Mouse (Mus musculus): ENCODE measurements around the gene Cyp3a57.
"Not testable (repeated sequence)": the region's sequence is repeated elsewhere in the genome, so short reads cannot be mapped to it uniquely, and the experiment has no call there.

DNA sequence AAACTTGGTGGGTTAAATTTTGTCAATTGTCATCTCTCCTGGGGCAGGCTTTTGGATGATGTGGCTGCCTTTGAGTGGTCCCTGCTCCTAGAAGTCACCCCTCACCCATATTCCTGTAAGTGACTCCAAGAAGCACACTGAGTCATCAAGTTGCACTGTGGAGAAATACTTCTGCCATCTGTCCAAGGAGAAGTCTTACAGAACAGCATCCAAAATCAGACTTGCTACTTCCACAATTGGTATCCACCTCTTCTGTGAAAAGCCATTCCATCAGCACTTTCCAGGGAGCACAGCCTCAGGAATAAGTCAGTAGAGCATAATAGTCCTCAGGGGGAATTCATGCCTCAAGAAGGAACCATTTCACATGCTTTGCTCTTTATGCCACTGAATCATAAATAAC, 6.3 kb upstream of the Cyp3a57 start:
- TF ChIP-seq POLR2A, CTCF (IDR thresholded peaks at IDR 0.05; ENCODE audit: extremely low read depth, insufficient read depth, low read length): not testable (repeated sequence)

Data from cortical plate, adult 2 months (tissue).